Mouse (Mus musculus) MEL (cell line): Measurements from ENCODE around the gene Btbd6. TPM values are rescaled to one million over a fixed set of nuclear protein-coding genes. Genes with fewer than 3 reads are reported as not detected.

Source experiments
- DNase-seq: peaks from one replicate; pipeline ENCODE4 v3.0.0; 2011; ENCODE audit warnings: low read depth, low spot score
- H3K27ac ChIP-seq: 2 replicates; pipeline ENCODE4 v1.5.1; 2012; ENCODE audit warnings: low read depth, mild to moderate bottlenecking, control low read depth, low read length, moderate library complexity; ENCODE audit not compliant: control insufficient read depth
- H3K27me3 ChIP-seq, 2 experiments: fragments of 150-350 bp in 1 of 2; sonication (generic) in 1 of 2; 2 replicates each; pipeline ENCODE4 v1.6.1; 2012; ENCODE audit warnings: low read length in 2 of 2, mild to moderate bottlenecking in 2 of 2, improper control_type of control experiment in 1 of 2, moderate library complexity in 1 of 2; ENCODE audit not compliant: insufficient read depth in 2 of 2, control insufficient read depth in 1 of 2
- H3K36me3 ChIP-seq, 2 experiments: 2 replicates each; pipeline ENCODE4 v1.6.1; 2012 to 2014; ENCODE audit warnings: low read length in 2 of 2, improper control_type of control experiment in 1 of 2, inconsistent platforms in 1 of 2, mild to moderate bottlenecking in 1 of 2; ENCODE audit not compliant: insufficient read depth in 2 of 2, control insufficient read depth in 1 of 2
- H3K4me1 ChIP-seq, 2 experiments: fragments of 150-350 bp in 1 of 2; sonication (generic) in 1 of 2; 2 replicates each; pipeline ENCODE4 v1.6.1; 2012; ENCODE audit warnings: low read length in 2 of 2, improper control_type of control experiment in 1 of 2, mild to moderate bottlenecking in 1 of 2; ENCODE audit not compliant: insufficient read depth in 2 of 2, control insufficient read depth in 1 of 2
- H3K4me3 ChIP-seq, 2 experiments: fragments of 150-350 bp in 1 of 2; sonication (generic) in 1 of 2; 2 replicates each; pipeline ENCODE4 v1.5.1; 2012; ENCODE audit warnings: low read depth in 2 of 2, low read length in 2 of 2, mild to moderate bottlenecking in 2 of 2, moderate library complexity in 2 of 2, control low read depth in 1 of 2, improper control_type of control experiment in 1 of 2; ENCODE audit not compliant: control insufficient read depth in 1 of 2, insufficient read depth in 1 of 2
- H3K79me2 ChIP-seq: 2 replicates; pipeline ENCODE4 v1.6.1; 2012; ENCODE audit warnings: mild to moderate bottlenecking, low read length, moderate library complexity; ENCODE audit not compliant: control insufficient read depth, poor library complexity, insufficient read depth
- H3K9ac ChIP-seq: 2 replicates; pipeline ENCODE4 v1.6.1; 2012; ENCODE audit warnings: low read depth, mild to moderate bottlenecking, control low read depth, low read length, moderate library complexity; ENCODE audit not compliant: control insufficient read depth, poor library complexity, severe bottlenecking
- H3K9me3 ChIP-seq: fragments of 150-350 bp; sonication (generic); replicated peaks from 2 replicates; pipeline ENCODE4 v1.6.1; 2012; ENCODE audit warnings: mild to moderate bottlenecking, low read length, improper control_type of control experiment, moderate library complexity; ENCODE audit not compliant: insufficient read depth
- BHLHE40 ChIP-seq: IDR thresholded peaks from 2 replicates; pipeline ENCODE4 v1.6.1; 2012; ENCODE audit warnings: low read depth, mild to moderate bottlenecking, inconsistent platforms, low read length, improper control_type of control experiment, borderline replicate concordance
- CHD2 ChIP-seq: IDR thresholded peaks from 2 replicates; pipeline ENCODE4 v1.6.1; 2011; ENCODE audit warnings: low read length, improper control_type of control experiment
- ELF1 ChIP-seq: IDR thresholded peaks from 2 replicates; pipeline ENCODE4 v1.6.1; 2014; ENCODE audit warnings: low read depth, mild to moderate bottlenecking, inconsistent platforms, low read length, improper control_type of control experiment, moderate library complexity
- EP300 ChIP-seq, 2 experiments: IDR thresholded peaks; 2 replicates each; pipeline ENCODE4 v1.6.1; 2011; ENCODE audit warnings: improper control_type of control experiment in 2 of 2, low read length in 2 of 2, low read depth in 1 of 2, mild to moderate bottlenecking in 1 of 2
- ETS1 ChIP-seq: IDR thresholded peaks from 2 replicates; pipeline ENCODE4 v1.6.1; 2012; ENCODE audit warnings: low read depth, mild to moderate bottlenecking, inconsistent platforms, low read length, improper control_type of control experiment, moderate library complexity
- GATA1 ChIP-seq: IDR thresholded peaks from 2 replicates; pipeline ENCODE4 v1.6.1; 2011; ENCODE audit warnings: low read depth, low read length, improper control_type of control experiment
- JUND ChIP-seq: IDR thresholded peaks from 2 replicates; pipeline ENCODE4 v1.6.1; 2011; ENCODE audit warnings: low read depth, mild to moderate bottlenecking, improper control_type of control experiment, low read length
- KAT2A ChIP-seq: conservative IDR thresholded peaks from 2 replicates; pipeline ENCODE4 v1.6.1; 2012; ENCODE audit warnings: low read depth, low read length, improper control_type of control experiment, inconsistent platforms
- MAFK ChIP-seq: IDR thresholded peaks from 2 replicates; pipeline ENCODE4 v1.6.1; 2011; ENCODE audit warnings: low read depth, mild to moderate bottlenecking, low read length, improper control_type of control experiment, borderline replicate concordance
- MAX ChIP-seq: IDR thresholded peaks from 2 replicates; pipeline ENCODE4 v1.6.1; 2011; ENCODE audit warnings: low read length, improper control_type of control experiment
- MAZ ChIP-seq: IDR thresholded peaks from 2 replicates; pipeline ENCODE4 v1.6.1; 2012; ENCODE audit warnings: low read depth, mild to moderate bottlenecking, inconsistent platforms, low read length, improper control_type of control experiment
- MXI1 ChIP-seq: IDR thresholded peaks from 2 replicates; pipeline ENCODE4 v1.6.1; 2011; ENCODE audit warnings: mild to moderate bottlenecking, low read depth, low read length, improper control_type of control experiment
- MYC ChIP-seq: IDR thresholded peaks from 2 replicates; pipeline ENCODE4 v1.6.1; 2011; ENCODE audit warnings: low read depth, mild to moderate bottlenecking, low read length, improper control_type of control experiment, moderate library complexity
- NELFE ChIP-seq: IDR thresholded peaks from 2 replicates; pipeline ENCODE4 v1.6.1; 2011; ENCODE audit warnings: low read depth, low read length, improper control_type of control experiment
- POLR2A ChIP-seq, 2 experiments: IDR thresholded peaks; 2 replicates each; pipeline ENCODE4 v1.6.1; 2011 to 2012; ENCODE audit warnings: low read length in 2 of 2, mild to moderate bottlenecking in 2 of 2, control low read depth in 1 of 2, improper control_type of control experiment in 1 of 2, low read depth in 1 of 2, moderate library complexity in 1 of 2; ENCODE audit not compliant: control insufficient read depth in 1 of 2, insufficient read depth in 1 of 2, poor library complexity in 1 of 2
- POLR2AphosphoS5 ChIP-seq: IDR thresholded peaks from 2 replicates; pipeline ENCODE4 v1.6.1; 2012; ENCODE audit warnings: low read depth, borderline replicate concordance, mild to moderate bottlenecking, inconsistent platforms, low read length, moderate library complexity, mixed read lengths
- RAD21 ChIP-seq: IDR thresholded peaks from 2 replicates; pipeline ENCODE4 v1.6.1; 2011; ENCODE audit warnings: mild to moderate bottlenecking, low read depth, low read length, improper control_type of control experiment
- RCOR1 ChIP-seq: IDR thresholded peaks from 2 replicates; pipeline ENCODE4 v1.6.1; 2012; ENCODE audit warnings: low read depth, mild to moderate bottlenecking, inconsistent platforms, low read length, improper control_type of control experiment
- SIN3A ChIP-seq: IDR thresholded peaks from 2 replicates; pipeline ENCODE4 v1.6.1; 2012; ENCODE audit warnings: low read length, improper control_type of control experiment, inconsistent platforms
- SMC3 ChIP-seq: IDR thresholded peaks from 2 replicates; pipeline ENCODE4 v1.6.1; 2011; ENCODE audit warnings: low read depth, low read length, improper control_type of control experiment
- TAL1 ChIP-seq: IDR thresholded peaks from 2 replicates; pipeline ENCODE4 v1.6.1; 2012; ENCODE audit warnings: mild to moderate bottlenecking, inconsistent platforms, low read length, moderate library complexity, mixed read lengths
- TBP ChIP-seq: IDR thresholded peaks from 2 replicates; pipeline ENCODE4 v1.8.0; 2011; ENCODE audit warnings: low read depth, low read length, improper control_type of control experiment
- TCF12 ChIP-seq: IDR thresholded peaks from 2 replicates; pipeline ENCODE4 v1.6.1; 2014; ENCODE audit warnings: low read depth, mild to moderate bottlenecking, inconsistent platforms, low read length, improper control_type of control experiment, moderate library complexity
- UBTF ChIP-seq: IDR thresholded peaks from 2 replicates; pipeline ENCODE4 v1.6.1; 2012; ENCODE audit warnings: low read depth, mild to moderate bottlenecking, inconsistent platforms, low read length, improper control_type of control experiment, moderate library complexity, borderline replicate concordance; ENCODE audit not compliant: insufficient read depth
- USF1 ChIP-seq: IDR thresholded peaks from 2 replicates; pipeline ENCODE4 v1.6.1; 2014; ENCODE audit warnings: low read depth, mild to moderate bottlenecking, inconsistent platforms, low read length, improper control_type of control experiment, moderate library complexity
- USF2 ChIP-seq, 2 experiments: IDR thresholded peaks; 2 replicates each; pipeline ENCODE4 v1.6.1; 2011 to 2012; ENCODE audit warnings: improper control_type of control experiment in 2 of 2, low read length in 2 of 2, borderline replicate concordance in 1 of 2, inconsistent platforms in 1 of 2, low read depth in 1 of 2, mild to moderate bottlenecking in 1 of 2; ENCODE audit not compliant: insufficient read depth in 1 of 2
- ZC3H11A ChIP-seq: IDR thresholded peaks from 2 replicates; pipeline ENCODE4 v1.6.1; 2012; ENCODE audit warnings: low read depth, mild to moderate bottlenecking, inconsistent platforms, low read length, improper control_type of control experiment
- ZKSCAN1 ChIP-seq: IDR thresholded peaks from 2 replicates; pipeline ENCODE4 v1.6.1; 2012; ENCODE audit warnings: low read depth, mild to moderate bottlenecking, inconsistent platforms, low read length, improper control_type of control experiment, moderate library complexity
- ZMIZ1 ChIP-seq: IDR thresholded peaks from 2 replicates; pipeline ENCODE4 v1.6.1; 2012; ENCODE audit warnings: low read depth, mild to moderate bottlenecking, inconsistent platforms, low read length, improper control_type of control experiment, moderate library complexity
- polyA plus RNA-seq, 2 experiments: library from polyadenylated mRNA; stranded (reverse) in 1 of 2; unstranded in 1 of 2; fragments of >175 nt in 1 of 2; fragments of >200 nt in 1 of 2; gene quantifications; 2 replicates each; pipeline versions ENCODE4 v1.2.1 to v1.2.4; 2012; ENCODE audit warnings: low replicate concordance in 2 of 2, low read depth in 1 of 2; ENCODE audit not compliant: insufficient read length in 2 of 2, insufficient read depth in 1 of 2, missing spikeins in 1 of 2
- total RNA-seq: library from RNA; depleted of rRNA; stranded (reverse); fragments of 300-350 nt; gene quantifications from 2 replicates; pipeline ENCODE4 v1.2.3, GENCODE M21; 2012

The Btbd6 gene
- total and polyA plus RNA-seq, 3 experiments, result 1.8 to 3.0 TPM; not detected in 1

DNA sequence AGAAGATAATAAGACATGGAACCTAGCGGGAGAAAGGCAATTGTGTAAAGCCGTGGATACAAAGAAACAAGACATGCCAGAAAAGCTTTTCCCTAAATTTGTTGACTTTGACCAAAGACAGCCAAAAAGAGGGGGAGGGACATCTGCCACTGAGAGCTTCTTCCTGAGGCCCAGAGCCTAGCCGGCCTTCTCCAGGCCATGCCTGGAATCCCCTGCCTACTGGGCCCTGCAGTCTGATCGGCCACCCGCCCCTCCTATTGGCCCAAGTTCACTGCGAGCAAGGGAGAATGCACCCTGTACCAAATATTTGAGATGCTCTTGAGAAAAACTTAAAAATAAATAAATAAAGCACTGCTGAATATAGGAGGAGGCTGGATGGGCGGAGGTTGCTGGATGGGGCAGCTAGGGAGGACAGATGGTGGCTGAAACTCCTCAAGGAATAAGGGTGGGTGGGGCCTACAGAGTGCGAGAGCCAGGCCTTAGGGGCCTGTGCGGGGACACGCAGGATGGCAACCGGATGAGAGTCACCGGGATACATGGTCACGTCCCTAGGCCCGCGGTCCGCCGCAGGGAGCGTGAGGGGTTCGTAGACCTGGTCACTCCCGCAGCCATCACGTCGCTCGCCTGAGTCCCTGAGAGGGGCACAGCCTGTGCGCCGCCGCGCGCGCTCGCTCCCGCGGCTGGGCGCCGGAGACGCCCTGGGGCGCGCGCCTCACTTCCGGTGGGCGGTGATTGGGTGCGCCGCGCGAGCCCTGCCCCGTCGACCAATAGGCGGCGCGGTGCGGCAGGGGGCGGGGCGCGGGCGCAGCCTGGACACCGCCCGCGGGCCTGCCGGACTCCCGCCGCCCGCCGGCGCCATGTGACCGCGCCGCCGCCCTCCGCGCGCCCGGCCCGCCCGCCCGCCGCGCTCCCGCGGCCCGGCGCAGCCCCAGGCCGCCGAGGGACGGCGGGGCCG, 37.6 kb downstream of the Btbd6 start, which contains the start of gene Pacs2 (continued):
- TF ChIP-seq UBTF (no peak; the same call in 1 of the 2 replicates), ZMIZ1 (peak; percentile 89), EP300 (IDR thresholded peaks at IDR 0.05; ENCODE audit: low read depth in 1 of 2, low read length in 2 of 2) (no peak), TCF12 (peak; percentile 60)

DNA sequence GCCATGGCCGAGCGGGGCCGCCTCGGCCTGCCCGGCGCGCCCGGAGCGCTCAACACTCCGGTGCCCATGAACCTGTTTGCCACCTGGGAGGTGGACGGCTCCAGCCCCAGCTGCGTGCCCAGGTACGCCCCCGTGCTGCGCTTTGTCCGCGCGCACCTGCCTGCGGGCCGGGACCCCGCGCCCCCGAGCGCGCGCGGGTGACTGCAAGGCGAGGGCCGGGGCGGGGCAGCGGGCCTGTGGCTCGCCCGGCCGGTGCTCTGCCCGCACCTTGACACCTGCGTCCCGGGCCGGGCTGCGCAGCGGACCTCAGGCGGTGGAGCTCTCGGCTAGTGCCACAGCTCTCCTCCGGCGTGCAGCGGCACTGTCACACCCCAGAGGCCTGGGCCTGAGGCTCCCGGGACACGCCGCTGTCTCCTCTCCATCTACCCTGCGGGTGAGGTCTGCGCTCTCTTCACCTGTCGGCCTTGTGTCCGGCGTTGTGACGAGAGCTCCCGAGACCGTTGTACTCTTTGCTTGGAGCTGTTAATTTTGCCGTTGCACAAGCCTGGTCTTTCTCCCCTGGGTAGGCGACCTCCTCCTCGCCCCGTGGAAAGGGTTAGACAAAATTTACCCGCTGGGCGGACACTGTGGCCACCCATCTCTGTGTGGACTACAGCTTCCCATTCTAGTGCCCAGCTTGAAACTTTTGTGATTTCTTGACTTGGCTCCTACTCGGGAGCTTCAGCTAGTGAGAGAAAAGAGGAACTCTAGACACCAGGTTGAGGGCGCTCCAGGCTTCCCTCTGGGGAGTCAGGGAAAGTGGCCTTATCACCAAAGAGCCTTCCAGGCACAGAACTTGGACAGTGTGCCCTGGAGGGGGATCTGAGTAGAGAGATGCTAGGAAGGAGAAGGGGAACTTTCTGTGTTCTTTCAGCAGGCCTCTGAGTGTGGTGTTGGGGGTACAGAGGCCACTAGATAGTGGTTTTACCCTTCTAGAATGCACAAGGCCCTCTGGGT, 38.6 kb downstream of the Btbd6 start:
- peaks cover 31% of the 10 kb centered on the region for H3K79me2 ChIP-seq
- H3K9me3 ChIP-seq, result no peaks in the 10 kb centered on the region
- H3K9ac ChIP-seq, result peak overlapping the region; percentile 78
- H3K27me3 ChIP-seq, result no peaks in the 10 kb centered on the region
- peaks cover 0 to 22% of the 10 kb centered on the region in 2 experiments; a peak in 2 of 4 replicates for H3K36me3 ChIP-seq
- H3K4me3 ChIP-seq, result peak overlapping the region; percentile 60 to 76
- peak overlapping the region; percentile 57 for H3K27ac ChIP-seq
- peaks cover 16 to 41% of the 10 kb centered on the region in 2 experiments for H3K4me1 ChIP-seq
- DNase-seq, result peak; percentile 96
- TF ChIP-seq JUND (no peak), UBTF (no peak; the same call in 1 of the 2 replicates), CHD2 (no peak; the same call in 1 of the 2 replicates), NELFE (no peak; the same call in 1 of the 2 replicates), MXI1 (peak; percentile 66), BHLHE40 (no peak), RCOR1 (peak; percentile 94), POLR2AphosphoS5 (no peak), SIN3A (peak; percentile 86), POLR2A (IDR thresholded peaks at IDR 0.05; ENCODE audit: control insufficient read depth in 1 of 2, insufficient read depth in 1 of 2, low read depth in 1 of 2, low read length in 2 of 2, poor library complexity in 1 of 2) (peak in 1 of 2 experiments; percentile 16; a peak in 1 of 4 replicates), MAFK (no peak), EP300 (IDR thresholded peaks at IDR 0.05; ENCODE audit: low read depth in 1 of 2, low read length in 2 of 2) (peak in 1 of 2 experiments; percentile 85), TAL1 (peak; percentile 65), USF1 (0 out of 2 replicates have a peak, but pooled peaks have one; percentile 6), USF2 (IDR thresholded peaks at IDR 0.05; ENCODE audit: borderline replicate concordance in 1 of 2, insufficient read depth in 1 of 2, low read depth in 1 of 2, low read length in 2 of 2) (no peak), SMC3 (peak; percentile 29; the same call in 1 of the 2 replicates), ZKSCAN1 (no peak), ETS1 (peak; percentile 62), ELF1 (0 out of 2 replicates have a peak, but pooled peaks have one; percentile 10), RAD21 (peak; percentile 19), TBP (peak; percentile 58; the same call in 1 of the 2 replicates), ZC3H11A (no peak; the same call in 1 of the 2 replicates), KAT2A (no peak), TCF12 (peak; percentile 47; the same call in 1 of the 2 replicates), GATA1 (peak; percentile 86), MAX (no peak; the same call in 1 of the 2 replicates), MYC (peak; percentile 62; the same call in 1 of the 2 replicates), MAZ (peak; percentile 45; the same call in 1 of the 2 replicates)
